Mouse (Mus musculus) MEL (cell line): ENCODE data around the gene Trpm3.

Experiments used
- CHD2 ChIP-seq: IDR thresholded peaks from 2 replicates; pipeline ENCODE4 v1.6.1; 2011; ENCODE audit warnings: low read length, improper control_type of control experiment
- CTCF ChIP-seq, 3 experiments: IDR thresholded peaks in 2 of 3; conservative IDR thresholded peaks in 1 of 3; 2 replicates each; pipeline ENCODE4 v1.5.1; 2011 to 2012; ENCODE audit warnings: low read length in 3 of 3, low read depth in 2 of 3, mild to moderate bottlenecking in 2 of 3, improper control_type of control experiment in 1 of 3, inconsistent platforms in 1 of 3, mixed read lengths in 1 of 3, moderate library complexity in 1 of 3; ENCODE audit not compliant: control insufficient read depth in 1 of 3, insufficient read depth in 1 of 3, poor library complexity in 1 of 3, severe bottlenecking in 1 of 3
- MAFK ChIP-seq: IDR thresholded peaks from 2 replicates; pipeline ENCODE4 v1.6.1; 2011; ENCODE audit warnings: low read depth, mild to moderate bottlenecking, low read length, improper control_type of control experiment, borderline replicate concordance
- MAZ ChIP-seq: IDR thresholded peaks from 2 replicates; pipeline ENCODE4 v1.6.1; 2012; ENCODE audit warnings: low read depth, mild to moderate bottlenecking, inconsistent platforms, low read length, improper control_type of control experiment
- NELFE ChIP-seq: IDR thresholded peaks from 2 replicates; pipeline ENCODE4 v1.6.1; 2011; ENCODE audit warnings: low read depth, low read length, improper control_type of control experiment
- POLR2AphosphoS2 ChIP-seq: IDR thresholded peaks from 2 replicates; pipeline ENCODE4 v1.6.1; 2011; ENCODE audit warnings: low read length, improper control_type of control experiment
- ZNF384 ChIP-seq: IDR thresholded peaks from 2 replicates; pipeline ENCODE4 v1.6.1; 2012; ENCODE audit warnings: low read depth, mild to moderate bottlenecking, inconsistent platforms, low read length, improper control_type of control experiment

GRCm38 (mm10) chr19:22993946-22994345 is 855.1 kb downstream of the Trpm3 start:
- TF ChIP-seq CTCF (IDR thresholded peaks at IDR 0.05 in 2 of 3, conservative IDR thresholded peaks at IDR 0.05 in 1 of 3; ENCODE audit: control insufficient read depth in 1 of 3, insufficient read depth in 1 of 3, low read depth in 2 of 3, low read length in 3 of 3, poor library complexity in 1 of 3, severe bottlenecking in 1 of 3), result no peak
- TF ChIP-seq MAZ, result no peak
- TF ChIP-seq NELFE, result no peak
- TF ChIP-seq ZNF384, result no peak
- no peak for TF ChIP-seq CHD2
- no peak for TF ChIP-seq POLR2AphosphoS2
- no peak for TF ChIP-seq MAFK
